Mouse (Mus musculus): ENCODE data around the gene Olfr470. TPM values are rescaled to one million over a fixed set of nuclear protein-coding genes. Genes with fewer than 3 reads are reported as not detected.
"Not testable (repeated sequence)": the region's sequence is repeated elsewhere in the genome, so short reads cannot be mapped to it uniquely, and the experiment has no call there.

Gene Olfr470
- not detected in 2 replicates for polyA plus RNA-seq (2016; fragmentation: Nextera tagmentation; extraction: Ambion mirVana)

DNA sequence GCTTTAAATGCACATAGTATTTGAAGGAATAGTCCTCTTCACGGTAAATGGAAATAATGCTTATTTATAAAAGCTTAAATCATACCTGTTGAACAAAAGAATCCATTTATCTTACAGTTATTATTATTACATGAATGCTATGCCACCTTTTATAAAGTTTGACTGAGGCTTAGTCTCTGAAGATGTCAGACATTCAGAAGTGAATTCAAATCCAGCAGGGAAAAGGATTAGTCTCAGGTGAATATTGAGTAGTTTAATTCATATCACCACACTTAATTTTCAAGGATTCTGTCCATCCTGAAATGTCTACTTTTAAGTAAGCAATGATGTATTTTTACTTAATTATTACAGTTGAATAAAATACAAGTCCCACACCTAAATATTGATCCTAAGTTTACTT, at the start of gene Olfr470:
Gene Olfr470 (minus strand): TSS at position 101 of the 400 bp plus-strand sequence.
- not testable (repeated sequence) for H3K27me3 ChIP-seq (ENCODE audit: insufficient read depth, poor library complexity, severe bottlenecking); H3K9me3 ChIP-seq; H3K36me3 ChIP-seq; H3K4me3 ChIP-seq; H3K4me1 ChIP-seq (replicated peaks); H3K27ac ChIP-seq; DNase-seq (ENCODE audit: low spot score)
- WGBS: 87% methylated on average over 1 of the region's 1 CpGs

DNA sequence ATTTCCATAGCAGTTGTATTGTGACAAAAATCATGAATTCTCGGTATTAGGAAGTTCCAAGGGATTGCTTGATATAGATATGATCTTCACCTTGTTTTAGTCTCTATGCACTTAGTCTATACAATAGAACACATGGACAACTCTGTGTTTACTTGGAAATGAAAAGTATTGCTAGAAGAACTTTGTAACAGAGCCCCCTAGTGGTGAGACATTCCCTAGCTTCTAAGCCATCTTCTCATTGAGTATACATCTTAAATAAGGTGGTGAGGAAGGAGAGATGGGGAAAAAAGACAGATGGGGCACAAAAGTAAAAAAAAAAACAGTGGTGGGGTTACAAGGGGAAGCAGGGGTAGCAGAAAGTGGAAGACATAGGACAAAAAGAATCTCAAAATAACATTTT, 5.6 kb downstream of the Olfr470 start:
- H3K36me3 ChIP-seq: no peaks in the 10 kb centered on the region
- H3K27me3 ChIP-seq (ENCODE audit: insufficient read depth, poor library complexity, severe bottlenecking): no peaks in the 10 kb centered on the region
- no peak for DNase-seq (ENCODE audit: low spot score)
- H3K4me3 ChIP-seq: no peak overlapping the region
- H3K27ac ChIP-seq: no peak overlapping the region
- no peaks in the 10 kb centered on the region for H3K9me3 ChIP-seq
- no peaks in the 10 kb centered on the region for H3K4me1 ChIP-seq (replicated peaks)
- WGBS: 82% methylated on average over 1 of the region's 1 CpGs

DNA sequence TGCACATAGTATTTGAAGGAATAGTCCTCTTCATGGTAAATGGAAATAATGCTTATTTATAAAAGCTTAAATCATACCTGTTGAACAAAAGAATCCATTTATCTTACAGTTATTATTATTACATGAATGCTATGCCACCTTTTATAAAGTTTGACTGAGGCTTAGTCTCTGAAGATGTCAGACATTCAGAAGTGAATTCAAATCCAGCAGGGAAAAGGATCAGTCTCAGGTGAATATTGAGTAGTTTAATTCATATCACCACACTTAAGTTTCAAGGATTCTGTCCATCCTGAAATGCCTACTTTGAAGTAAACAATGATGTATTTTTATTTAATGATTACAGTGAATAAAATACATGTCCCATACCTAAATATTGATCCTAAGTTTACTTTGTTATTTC, 21.8 kb downstream of the Olfr470 start, which contains the start of gene Olfr469:
Gene Olfr469 (minus strand): TSS at position 101 of the 400 bp plus-strand sequence.
- H3K9me3 ChIP-seq; DNase-seq (ENCODE audit: low spot score); H3K27ac ChIP-seq; H3K27me3 ChIP-seq (ENCODE audit: insufficient read depth, poor library complexity, severe bottlenecking); H3K4me1 ChIP-seq (replicated peaks); H3K36me3 ChIP-seq; H3K4me3 ChIP-seq: not testable (repeated sequence)

DNA sequence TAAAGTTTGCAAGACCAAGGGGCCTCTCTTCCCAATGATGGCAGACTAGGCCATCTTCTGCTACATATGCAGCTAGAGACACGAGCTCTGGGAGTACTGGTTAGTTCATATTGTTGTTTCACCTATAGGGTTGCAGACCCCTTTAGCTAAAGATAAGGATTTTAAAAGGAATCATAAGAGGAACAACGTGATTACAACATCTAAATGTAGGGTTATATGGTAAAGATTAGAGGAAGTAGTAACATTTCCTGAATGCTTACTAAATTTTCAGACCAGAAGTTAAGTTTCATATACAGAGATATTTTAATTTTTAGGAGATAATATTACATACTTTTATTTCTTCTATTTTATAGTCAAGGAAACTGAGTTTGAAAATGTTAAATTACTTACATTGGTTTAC, 23.4 kb downstream of the Olfr470 start:
- DNase-seq (ENCODE audit: low spot score); H3K27ac ChIP-seq; H3K4me3 ChIP-seq; H3K27me3 ChIP-seq (ENCODE audit: insufficient read depth, poor library complexity, severe bottlenecking); H3K36me3 ChIP-seq; H3K4me1 ChIP-seq (replicated peaks); H3K9me3 ChIP-seq: not testable (repeated sequence)
- WGBS: 63% methylated on average over 2 of the region's 2 CpGs

DNA sequence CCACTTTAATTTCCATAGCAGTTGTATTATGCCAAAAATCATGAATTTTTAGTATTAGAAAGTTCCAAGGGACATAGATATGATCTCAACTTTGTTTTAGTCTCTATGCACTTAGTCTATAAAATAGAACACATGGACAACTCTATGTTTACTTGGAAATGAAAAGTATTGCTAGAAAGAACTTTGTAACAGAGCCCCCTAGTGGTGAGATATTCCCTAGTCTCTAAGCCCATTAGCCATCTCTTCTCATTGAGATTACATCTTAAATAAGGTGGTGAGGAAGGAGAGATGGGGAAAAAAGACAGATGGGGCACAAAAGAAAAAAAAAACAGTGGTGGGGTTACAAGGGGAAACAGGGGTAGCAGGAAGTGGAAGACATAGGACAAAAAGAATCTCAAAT, 27.8 kb downstream of the Olfr470 start:
- DNase-seq (ENCODE audit: low spot score): no peak
- H3K36me3 ChIP-seq: no peaks in the 10 kb centered on the region
- H3K4me1 ChIP-seq (replicated peaks): no peaks in the 10 kb centered on the region
- H3K9me3 ChIP-seq: no peaks in the 10 kb centered on the region
- no peak overlapping the region for H3K4me3 ChIP-seq
- H3K27ac ChIP-seq: no peak overlapping the region
- H3K27me3 ChIP-seq (ENCODE audit: insufficient read depth, poor library complexity, severe bottlenecking): no peaks in the 10 kb centered on the region

DNA sequence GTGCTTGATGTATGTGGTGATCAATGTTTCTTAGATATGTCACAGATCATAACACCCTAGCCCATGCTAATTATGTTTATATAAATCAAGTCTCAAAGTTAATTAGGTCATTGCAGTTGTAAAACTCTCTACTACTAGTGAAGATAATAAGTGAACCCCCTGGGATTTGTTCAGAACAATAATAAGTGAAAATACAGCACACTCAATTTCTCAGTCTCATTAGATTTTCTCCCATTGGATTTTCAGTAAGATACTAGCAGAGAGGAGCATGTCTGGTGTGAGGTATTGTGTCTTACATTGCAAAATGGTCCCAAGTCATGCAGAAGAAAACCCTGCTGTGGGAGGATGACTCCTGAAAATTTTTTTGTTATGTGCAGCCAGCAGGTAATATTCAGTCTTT, 35.3 kb downstream of the Olfr470 start, which contains the start of gene Olfr467:
Gene Olfr467 (plus strand): TSS at position 301 of the 400 bp plus-strand sequence.
- no peak within 1 kb of the TSS for H3K27ac ChIP-seq
- no peaks in the 10 kb centered on the region for H3K9me3 ChIP-seq
- no peak within 1 kb of the TSS for H3K4me3 ChIP-seq
- no peak for DNase-seq (ENCODE audit: low spot score)
- no peaks in the 10 kb centered on the region for H3K27me3 ChIP-seq (ENCODE audit: insufficient read depth, poor library complexity, severe bottlenecking)
- no peaks in the 10 kb centered on the region for H3K4me1 ChIP-seq (replicated peaks)
- no peaks in the 10 kb centered on the region for H3K36me3 ChIP-seq

DNA sequence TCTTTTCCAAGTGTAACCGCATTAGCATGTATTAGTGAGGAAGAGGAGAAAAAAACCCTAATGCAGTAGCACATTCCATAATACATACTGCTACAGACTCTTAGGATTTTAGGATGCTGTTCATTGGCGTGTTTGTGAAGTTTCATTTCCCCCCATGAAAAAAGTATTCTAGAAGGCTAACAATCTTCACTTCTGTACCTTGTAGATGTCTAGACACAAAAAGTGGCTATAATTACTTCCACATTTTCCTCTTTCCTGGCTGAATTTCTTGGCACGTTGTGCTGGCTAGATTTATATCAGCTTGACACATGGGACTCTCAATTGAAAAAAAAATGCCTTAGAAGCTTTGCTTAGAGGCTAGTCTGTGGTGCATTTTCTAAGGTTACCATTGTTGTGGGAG, 45.2 kb downstream of the Olfr470 start:
- Histone ChIP-seq H3K27ac (no peak overlapping the region), H3K4me3 (no peak overlapping the region), H3K36me3 (no peaks in the 10 kb centered on the region), H3K4me1 (replicated peaks) (no peaks in the 10 kb centered on the region), H3K9me3 (no peaks in the 10 kb centered on the region), H3K27me3 (ENCODE audit: insufficient read depth, poor library complexity, severe bottlenecking) (no peaks in the 10 kb centered on the region)
- no peak for DNase-seq (ENCODE audit: low spot score)
- WGBS: 71% methylated on average over 3 of the region's 3 CpGs

DNA sequence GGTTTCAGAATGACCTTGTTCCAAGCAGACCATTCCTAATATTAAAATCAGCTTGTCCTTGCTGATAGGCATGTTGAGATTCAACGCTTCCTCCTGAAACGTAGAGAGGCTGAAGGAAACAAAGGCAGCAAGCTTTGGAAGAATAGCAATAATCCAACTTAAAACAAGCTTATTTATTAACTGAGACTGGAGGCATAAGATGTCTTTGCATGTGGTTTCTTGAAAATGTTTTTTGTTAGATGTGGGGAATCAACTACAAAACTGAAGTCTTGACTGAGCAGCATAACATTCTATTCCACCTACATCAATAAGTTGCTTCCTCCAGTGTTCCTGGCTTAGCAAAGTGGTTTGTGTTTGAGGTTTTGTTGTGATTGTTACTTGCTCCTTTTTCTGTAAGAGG, 46.2 kb downstream of the Olfr470 start, which contains the start of gene Ovch2:
Gene Ovch2 (minus strand): TSS at position 101 of the 400 bp plus-strand sequence.
- 89% methylated on average over 2 of the region's 2 CpGs for WGBS
- Histone ChIP-seq H3K4me3 (no peak within 1 kb of the TSS), H3K9me3 (no peaks in the 10 kb centered on the region), H3K4me1 (replicated peaks) (no peaks in the 10 kb centered on the region), H3K36me3 (no peaks in the 10 kb centered on the region), H3K27ac (no peak within 1 kb of the TSS), H3K27me3 (ENCODE audit: insufficient read depth, poor library complexity, severe bottlenecking) (no peaks in the 10 kb centered on the region)
- no peak for DNase-seq (ENCODE audit: low spot score)

DNA sequence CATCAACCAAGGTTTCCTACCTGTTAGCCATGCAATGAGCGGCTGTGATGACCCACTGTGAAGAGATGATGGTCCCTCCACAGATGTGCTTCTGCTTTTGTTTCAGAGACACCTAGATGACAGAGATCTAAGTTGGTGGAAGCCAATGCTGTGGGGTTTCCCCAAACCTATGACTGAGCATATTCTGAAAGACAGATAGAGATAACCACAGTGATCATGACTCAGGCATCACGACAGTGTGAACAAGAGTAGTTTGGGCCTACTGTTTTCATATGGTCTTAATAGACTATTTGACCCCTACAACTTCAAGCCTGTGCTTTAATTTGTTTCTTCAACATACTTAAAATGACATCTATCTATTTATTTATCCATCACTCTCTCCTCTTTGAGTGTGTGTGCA, 50.8 kb downstream of the Olfr470 start:
- Histone ChIP-seq H3K4me1 (replicated peaks) (no peaks in the 10 kb centered on the region), H3K27ac (no peak overlapping the region), H3K4me3 (no peak overlapping the region), H3K36me3 (no peaks in the 10 kb centered on the region), H3K27me3 (ENCODE audit: insufficient read depth, poor library complexity, severe bottlenecking) (no peaks in the 10 kb centered on the region), H3K9me3 (no peaks in the 10 kb centered on the region)
- 87% methylated on average over 2 of the region's 2 CpGs for WGBS
- no peak for DNase-seq (ENCODE audit: low spot score)

Other genes with a start within 250 kb of the Olfr470 start
- not detected in 2 replicates for gene 5330417H12Rik, start 222.3 kb downstream of the Olfr470 start, polyA plus RNA-seq (2016; fragmentation: Nextera tagmentation; extraction: Ambion mirVana)
- gene Cyb5r2, start 89.5 kb downstream of the Olfr470 start, polyA plus RNA-seq (2016; fragmentation: Nextera tagmentation; extraction: Ambion mirVana): 0.46 and 0.51 TPM in 2 replicates
- gene Ovch2, start 46.3 kb downstream of the Olfr470 start, polyA plus RNA-seq (2016; fragmentation: Nextera tagmentation; extraction: Ambion mirVana): not detected in 2 replicates
- gene Olfr467, start 35.2 kb downstream of the Olfr470 start, polyA plus RNA-seq (2016; fragmentation: Nextera tagmentation; extraction: Ambion mirVana): not detected in 2 replicates
- gene Olfr469, start 21.9 kb downstream of the Olfr470 start, polyA plus RNA-seq (2016; fragmentation: Nextera tagmentation; extraction: Ambion mirVana): not detected in 2 replicates
- not detected in 2 replicates for gene Olfr472, start 50.4 kb upstream of the Olfr470 start, polyA plus RNA-seq (2016; fragmentation: Nextera tagmentation; extraction: Ambion mirVana)
- not detected in 2 replicates for gene Olfr473, start 83.0 kb upstream of the Olfr470 start, polyA plus RNA-seq (2016; fragmentation: Nextera tagmentation; extraction: Ambion mirVana)
- gene Olfr474, start 107.2 kb upstream of the Olfr470 start, polyA plus RNA-seq (2016; fragmentation: Nextera tagmentation; extraction: Ambion mirVana): not detected in 2 replicates
- gene Olfr476, start 117.3 kb upstream of the Olfr470 start, polyA plus RNA-seq (2016; fragmentation: Nextera tagmentation; extraction: Ambion mirVana): not detected in 2 replicates
- gene Olfr477, start 139.2 kb upstream of the Olfr470 start, polyA plus RNA-seq (2016; fragmentation: Nextera tagmentation; extraction: Ambion mirVana): not detected in 2 replicates
- gene Olfr478, start 186.5 kb upstream of the Olfr470 start, polyA plus RNA-seq (2016; fragmentation: Nextera tagmentation; extraction: Ambion mirVana): not detected in 2 replicates
- not detected in 2 replicates for gene Olfr479, start 203.2 kb upstream of the Olfr470 start, polyA plus RNA-seq (2016; fragmentation: Nextera tagmentation; extraction: Ambion mirVana)
- not detected in 2 replicates for gene Olfr480, start 219.9 kb upstream of the Olfr470 start, polyA plus RNA-seq (2016; fragmentation: Nextera tagmentation; extraction: Ambion mirVana)
- gene Olfr481, start 232.4 kb upstream of the Olfr470 start, polyA plus RNA-seq (2016; fragmentation: Nextera tagmentation; extraction: Ambion mirVana): not detected in 2 replicates

All from hindbrain, embryonic 10.5 days (tissue).